Mouse (Mus musculus) natural killer cell, adult 2 months (primary cell): ENCODE results near the gene Akr1b3.
"Not testable (repeated sequence)": the region's sequence is repeated elsewhere in the genome, so short reads cannot be mapped to it uniquely, and the experiment has no call there.

ENCODE experiments used
- DNase-seq, 2 experiments: peaks; one replicate each; pipeline ENCODE4 v3.0.0; 2022; ENCODE audit warnings: low spot score in 2 of 2

Akr1b3 gene

DNA sequence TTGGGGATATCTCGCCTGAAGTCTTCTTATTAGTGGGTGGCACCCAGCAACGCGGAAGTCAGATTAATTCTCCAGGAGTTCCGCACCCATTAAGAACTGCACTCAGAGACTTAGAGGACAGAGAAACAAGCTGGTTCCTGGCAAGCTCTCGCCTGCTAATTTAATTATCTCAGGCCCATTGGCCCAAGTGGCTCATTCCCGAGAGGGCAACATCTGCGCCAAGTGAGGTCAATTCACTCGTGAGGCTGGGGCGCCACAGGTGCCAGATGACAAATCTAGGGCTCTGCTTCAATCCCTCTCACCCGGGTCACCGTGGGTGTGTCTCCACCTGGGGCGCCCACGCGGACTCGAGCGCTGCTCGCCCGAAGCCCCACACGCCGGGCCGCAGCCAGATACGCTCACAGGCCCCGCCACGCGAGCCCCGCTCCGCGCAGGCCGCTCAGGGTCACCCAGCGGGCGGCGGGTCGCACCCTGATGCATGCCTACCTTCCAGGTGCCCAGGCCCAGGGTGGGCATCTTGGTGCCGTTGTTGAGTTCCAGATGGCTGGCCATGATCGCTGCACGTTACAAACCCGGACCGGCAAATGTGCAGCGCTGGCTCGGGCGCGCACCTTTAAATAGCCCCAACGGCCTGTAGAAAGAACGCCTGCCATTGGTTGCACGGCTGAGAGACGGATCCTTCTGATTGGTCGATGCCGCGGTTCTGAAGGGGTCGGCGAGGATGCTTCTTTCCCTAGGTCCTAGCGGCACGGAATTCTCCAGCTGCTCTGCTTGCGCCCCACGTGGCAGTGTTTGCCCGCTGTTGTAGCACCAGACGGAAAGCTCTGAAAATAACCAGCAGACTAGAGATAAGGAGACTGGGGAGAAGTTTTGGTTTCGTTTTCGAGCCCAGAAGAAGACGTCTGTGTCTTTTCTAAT is at the start of gene Akr1b3:
Gene Akr1b3 (minus strand): TSS at position 625 of the 918 bp plus-strand sequence.
- peak; percentile 81 to 87 for DNase-seq

DNA sequence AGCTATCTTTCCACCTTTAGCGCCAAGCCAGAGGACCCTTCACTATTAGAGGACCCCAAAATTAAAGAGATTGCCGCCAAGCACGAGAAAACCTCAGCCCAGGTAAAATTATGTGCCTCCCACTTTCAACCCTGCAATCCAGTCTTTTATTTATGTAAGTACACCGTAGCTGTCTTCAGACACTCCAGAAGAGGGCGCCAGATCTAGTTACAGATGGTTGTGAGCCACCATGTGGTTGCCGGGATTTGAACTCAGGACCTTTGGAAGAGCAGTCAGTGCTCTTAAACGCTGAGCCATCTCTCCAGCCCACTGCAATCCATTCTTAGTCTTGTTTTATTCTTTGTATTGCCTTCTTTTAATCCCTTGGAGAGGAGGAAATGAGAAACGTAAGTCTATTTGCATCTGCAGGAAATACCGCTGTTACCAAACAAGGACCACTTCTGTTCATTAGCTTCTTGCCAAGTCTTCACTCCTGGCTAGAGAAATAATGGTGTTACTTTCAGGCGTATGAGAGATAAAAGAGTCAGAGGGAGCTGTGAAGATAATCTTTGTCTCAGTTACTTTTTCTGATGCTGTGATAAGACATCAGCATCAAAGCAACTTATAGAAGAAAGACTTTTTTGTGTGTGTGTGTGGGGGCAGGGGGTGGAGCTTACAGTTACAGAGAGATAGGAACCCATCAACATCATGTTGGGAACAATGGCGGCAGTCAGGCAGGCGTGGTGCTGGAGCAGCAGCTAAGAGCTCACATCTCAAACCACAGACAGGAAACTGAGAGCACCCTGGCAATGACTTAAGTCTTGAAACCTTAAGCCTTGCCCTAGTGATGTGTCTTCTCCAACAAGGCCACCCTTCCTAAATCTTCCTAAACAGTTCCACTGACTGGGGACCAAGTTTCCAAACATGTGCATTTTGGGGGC is 47.2 kb upstream of the Akr1b3 start:
- DNase-seq = no peak

DNA sequence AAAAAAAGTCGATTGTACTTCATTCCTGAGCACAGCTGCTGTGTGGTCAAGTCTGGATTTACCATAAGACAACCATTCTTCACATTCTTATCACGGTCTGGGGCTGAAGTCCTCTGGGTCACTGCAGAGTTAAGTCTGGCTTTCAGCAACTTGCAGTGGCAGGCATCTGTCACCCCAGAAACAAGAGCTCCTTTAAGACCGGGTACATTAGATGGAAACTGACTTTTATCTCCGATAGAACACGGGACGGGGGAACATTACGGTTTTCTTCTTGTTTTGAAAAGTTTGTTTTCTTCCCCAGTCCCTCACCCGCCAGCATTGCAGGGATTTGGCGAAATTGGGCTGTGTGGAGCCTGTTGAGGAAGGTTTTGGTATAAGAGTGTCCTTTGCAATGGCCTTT is 38.6 kb upstream of the Akr1b3 start:
- DNase-seq = no peak

DNA sequence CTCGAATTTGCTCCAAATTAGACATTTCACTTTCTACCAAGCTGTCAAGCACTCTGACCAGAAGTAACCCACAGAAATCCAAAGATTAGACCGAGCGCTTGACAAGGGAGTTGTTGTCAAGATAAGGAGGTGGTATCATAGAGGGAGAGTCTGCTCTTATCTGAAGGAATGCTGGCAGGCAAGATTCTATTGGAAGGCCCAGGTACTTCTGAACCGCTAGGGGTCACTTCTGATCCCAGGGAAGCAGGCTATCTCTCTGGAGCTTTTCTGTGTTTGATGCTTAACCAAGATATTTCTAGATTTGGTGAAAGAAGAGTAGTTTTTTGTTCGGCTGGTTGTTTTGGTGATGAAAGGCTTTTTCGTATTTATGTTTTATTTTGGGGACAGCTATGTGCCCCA is 38.1 kb upstream of the Akr1b3 start:
- DNase-seq = no peak

DNA sequence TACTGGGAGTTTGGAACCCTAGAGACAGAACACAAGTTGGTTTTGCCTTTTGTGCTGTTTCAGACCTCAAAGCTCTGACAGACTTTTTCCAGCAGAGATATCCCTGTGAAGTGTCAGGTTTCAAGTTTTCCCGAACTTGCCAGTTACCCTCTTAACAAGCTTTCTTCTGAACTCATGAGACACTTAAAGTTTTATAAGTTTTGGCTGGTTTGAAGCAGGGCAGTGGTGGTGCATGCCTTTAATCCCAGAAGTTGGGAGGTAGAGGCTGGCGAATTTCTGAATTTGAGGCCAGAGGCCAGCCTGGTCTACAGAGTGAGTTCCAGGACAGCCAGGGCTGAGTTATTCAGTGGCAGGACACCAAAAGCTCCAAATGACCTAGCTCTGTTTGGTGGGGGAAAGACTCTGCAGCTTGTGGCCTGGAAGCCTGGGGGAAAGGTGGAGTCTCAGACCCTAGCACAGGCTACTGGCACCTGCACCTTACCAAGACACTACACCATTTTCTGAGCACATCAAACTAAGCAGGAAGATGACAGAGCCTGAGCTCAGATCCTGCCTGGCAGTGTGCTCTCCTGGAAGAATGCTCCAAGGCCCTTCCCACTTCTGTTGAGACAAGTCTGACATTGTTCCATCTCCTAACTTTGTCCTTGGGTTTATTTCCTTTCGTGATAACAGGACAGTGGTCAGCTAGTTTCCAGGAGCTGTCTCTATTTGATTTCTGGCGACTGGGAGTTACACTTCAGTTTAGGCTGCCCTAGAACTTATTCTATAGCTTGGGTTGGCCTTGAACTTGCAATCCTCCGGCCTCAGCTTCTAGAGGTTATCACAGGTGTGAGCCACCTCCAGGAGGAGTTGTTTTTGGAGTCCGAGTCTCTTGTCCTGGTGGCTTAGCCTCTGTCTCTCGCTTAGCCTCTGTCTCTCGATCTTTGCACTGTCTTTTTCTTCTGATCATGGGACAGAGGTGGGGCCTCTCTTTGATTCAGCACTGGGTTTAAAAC is 37.4 kb upstream of the Akr1b3 start:
- DNase-seq = no peak

DNA sequence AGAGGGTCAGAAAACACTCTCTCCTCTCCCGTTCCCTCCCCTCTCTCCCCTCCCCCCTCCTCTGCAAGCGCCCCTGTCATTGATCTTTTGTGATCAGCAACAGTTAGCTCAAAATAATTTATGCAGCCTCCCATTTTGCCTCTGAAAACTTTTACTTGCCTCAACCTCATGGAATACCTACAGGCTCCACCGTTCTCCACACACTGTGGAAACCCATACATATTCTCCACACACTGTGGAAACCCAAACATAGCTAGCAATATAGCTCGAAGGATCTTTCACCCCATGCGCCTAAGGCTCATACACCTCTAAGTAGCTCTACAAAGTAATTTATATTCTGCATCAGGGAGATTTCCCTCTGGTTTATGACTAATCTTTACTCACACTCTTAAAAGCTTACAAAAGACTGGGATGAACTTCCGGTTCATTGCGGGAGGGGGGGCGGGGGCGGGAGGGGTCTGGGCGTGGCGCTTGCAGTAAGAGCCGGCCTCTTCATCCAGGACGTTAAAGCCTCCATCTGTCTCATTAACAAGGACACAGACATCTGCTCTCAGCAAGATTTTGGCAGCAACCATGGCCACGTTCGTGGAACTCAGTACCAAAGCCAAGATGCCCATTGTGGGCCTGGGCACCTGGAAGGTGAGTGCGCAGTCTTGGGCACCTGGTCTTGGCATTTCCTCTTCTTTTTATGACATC is 36.5 kb upstream of the Akr1b3 start, which contains the start of gene Akr1b8:
Gene Akr1b8 (plus strand): TSS at position 462 of the 696 bp plus-strand sequence.
- no peak for DNase-seq

DNA sequence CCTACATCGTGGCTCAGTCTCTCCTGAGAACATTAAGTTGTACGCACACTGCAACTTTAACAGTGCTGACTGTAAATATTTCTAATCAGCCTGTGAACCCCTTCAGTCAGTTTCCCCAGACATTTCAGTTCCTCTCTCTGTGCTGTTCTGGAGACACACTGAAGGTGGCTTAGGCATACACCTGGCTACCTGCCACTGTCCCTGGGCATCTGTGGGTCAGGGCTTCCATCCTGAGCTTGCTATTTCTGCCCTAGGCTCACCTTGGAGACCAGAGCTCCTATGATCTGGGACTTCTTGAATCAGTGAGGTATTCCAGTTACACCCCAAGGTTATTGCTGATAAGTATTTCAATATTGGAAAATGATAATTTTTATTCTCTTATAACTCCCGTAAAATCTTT is 35.1 kb upstream of the Akr1b3 start:
- no peak for DNase-seq

DNA sequence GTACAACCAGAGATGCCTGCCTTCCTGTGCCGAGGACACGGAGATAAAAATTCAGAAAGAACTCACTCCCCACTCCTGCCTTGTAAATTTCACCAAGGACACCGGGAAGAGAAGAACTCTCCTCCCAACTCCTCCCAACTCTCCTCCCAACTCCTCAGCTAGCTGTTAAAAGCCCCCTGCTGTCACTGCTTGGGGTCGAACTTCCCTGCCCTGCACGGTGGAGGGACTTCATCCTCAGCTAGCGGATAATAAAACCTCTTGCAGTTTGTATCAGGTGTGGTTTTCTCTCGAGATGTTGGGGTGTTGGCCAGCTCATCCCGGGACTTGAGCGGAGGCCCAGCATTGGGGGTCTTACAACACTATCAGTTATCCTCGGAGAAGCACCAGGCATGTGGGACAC is 34.2 kb upstream of the Akr1b3 start:
- not testable (repeated sequence) for DNase-seq

DNA sequence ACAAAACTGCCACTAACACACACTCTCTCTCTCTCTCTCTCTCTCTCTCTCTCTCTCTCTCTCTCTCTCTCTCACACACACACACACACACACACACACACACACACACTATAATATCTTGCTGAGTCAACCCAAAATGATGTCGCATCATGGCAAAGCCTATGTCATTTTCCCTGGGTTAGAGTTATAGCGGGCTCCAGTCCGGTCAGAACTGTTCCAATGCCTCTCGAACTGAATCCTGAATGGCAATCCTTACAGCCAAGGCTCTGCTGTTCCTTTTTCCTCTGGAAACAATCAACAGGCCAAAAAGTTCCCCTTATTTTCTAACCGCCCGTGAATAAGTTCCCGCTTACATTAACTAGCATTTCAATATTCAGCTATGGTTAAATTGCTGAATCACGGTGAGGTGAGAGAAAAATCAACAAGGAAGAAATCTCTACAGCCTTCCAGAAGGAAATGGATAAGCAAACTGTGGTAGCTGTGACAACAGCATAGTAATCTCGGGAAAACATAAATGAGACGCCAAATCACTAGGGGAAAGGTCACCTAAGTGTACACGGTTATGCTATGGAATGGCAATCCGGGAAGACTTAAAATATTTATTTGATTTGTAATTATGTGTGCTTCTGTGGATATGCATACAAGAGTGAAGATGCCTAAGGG is 32.9 kb upstream of the Akr1b3 start:
- DNase-seq = no peak

DNA sequence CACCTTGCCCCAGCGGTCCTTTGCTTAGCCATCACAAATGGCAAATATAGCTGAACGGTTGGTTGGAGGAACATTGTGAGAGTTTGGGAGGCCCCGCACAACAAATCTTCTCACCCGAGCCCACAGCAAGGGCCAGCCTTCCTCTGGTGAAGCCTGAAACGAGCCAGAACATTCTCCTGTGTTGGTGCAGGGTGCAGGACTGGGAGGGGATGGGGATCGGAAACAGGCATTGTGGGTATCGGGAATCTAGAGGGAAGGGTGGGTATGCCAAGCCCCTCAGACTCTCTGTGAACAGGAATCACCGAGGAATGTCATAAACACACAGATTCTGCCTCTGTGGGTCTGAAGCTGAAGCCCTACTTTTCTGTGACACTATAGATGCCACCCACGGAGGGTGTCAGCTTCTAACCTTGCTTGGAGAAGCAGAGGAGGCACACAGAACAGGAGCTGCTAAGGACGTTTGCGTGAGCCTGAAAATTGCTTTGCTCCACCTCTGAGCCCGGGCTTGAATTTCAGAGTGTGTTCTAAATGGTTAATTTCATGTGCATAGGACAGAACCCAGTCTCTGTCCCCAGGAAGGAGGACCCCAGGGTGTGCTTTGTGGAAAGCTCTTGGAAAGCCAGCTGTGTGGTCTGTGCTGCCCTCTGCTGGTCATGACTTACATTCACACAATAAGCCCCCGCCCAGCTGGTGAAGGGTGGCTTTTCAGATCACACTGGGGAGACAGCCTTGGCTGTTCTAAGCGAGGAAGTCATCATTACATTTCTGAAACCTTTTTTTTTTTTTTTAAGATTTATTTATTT is 29.0 kb upstream of the Akr1b3 start:
- DNase-seq = peak; percentile 33 to 60

DNA sequence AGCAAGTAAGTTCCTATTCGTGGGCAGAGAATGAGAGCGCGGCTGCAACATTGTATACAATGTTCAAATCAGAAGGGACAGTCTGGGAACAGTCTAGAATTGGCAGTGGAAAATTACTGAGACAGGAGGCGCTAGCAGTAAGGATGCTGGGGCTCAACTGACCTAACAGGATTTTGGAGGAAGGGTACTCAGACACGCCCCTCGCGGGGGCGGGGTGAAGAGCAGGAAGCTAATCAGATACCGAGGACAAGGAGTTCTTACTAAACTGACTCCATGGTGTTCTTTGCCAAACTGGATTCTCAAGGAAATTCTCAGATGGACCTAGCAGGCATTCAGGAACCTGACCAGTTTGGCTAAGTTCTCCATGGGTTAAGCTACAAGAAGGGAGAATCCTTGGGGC is 27.7 kb upstream of the Akr1b3 start:
- no peak for DNase-seq

DNA sequence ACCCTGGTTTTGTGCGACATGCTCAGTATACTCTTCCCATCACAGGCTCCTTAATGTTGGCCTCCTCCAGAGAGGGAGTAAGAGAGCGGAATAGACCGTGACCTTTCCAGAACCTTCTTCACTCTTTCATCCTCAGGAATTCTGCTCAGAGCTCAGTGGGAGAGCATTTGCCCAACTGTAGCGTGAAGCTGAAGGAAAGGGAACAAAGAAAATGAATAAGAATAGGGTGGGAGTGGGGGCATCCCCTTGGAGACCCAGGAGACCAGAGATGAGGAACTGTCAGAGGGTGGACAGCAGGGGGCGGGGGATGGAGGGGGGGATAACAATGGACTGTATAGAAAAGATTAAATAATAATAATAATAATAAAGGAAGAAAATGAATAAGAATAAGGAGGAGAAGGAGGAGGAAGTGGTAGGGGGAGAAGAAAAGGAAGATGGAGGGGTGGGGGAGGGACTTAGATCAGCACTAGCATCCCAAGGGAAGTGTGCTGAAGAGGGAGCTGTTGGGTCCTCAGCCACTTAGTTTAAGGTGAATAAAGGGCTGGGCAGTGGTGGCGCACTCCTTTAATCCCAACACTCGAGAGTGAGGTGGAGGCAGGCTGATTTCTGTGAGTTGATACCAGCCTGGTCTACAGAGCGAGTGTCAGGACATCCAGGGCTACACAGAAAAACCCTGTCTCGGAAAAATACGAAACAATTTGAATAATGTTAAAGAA is 27.0 kb upstream of the Akr1b3 start:
- DNase-seq = no peak

DNA sequence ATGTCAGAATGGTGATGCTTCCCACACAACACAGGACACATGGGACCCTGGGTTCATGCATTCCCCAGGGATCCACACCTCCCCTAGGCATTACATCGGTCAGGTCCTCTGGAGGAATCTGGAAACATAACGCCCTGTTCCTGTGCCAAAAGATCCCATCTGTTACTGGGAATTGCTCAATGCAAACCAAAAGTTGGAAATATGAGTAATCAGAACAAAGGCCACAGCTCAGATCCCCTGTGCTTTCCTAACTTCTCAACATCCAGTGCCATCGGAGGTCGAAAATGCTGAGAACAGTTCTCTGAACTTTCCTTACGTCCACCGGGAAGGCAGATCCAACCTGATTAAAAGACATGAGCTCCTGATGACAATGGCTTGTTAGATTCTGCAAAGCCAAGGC is 26.1 kb upstream of the Akr1b3 start:
- no peak for DNase-seq

DNA sequence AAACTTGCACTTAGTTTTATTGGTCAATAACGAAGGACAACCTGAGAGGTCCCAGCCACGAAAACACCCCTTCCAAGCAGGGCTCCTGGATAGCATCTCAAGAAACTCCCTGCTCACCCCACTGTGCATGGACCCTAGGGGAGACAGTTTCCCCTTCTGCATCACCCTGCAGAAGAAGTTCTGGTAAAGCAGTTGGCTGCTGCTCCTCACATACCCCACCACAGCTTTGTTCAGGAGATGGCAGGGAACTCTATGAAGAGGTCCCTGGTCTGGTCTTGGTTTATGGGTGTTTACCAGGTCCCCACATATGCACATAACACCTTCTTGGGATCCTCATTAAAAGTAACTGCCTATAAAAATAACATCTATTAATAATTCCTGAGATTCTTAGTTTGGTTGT is 25.2 kb upstream of the Akr1b3 start:
- no peak for DNase-seq

DNA sequence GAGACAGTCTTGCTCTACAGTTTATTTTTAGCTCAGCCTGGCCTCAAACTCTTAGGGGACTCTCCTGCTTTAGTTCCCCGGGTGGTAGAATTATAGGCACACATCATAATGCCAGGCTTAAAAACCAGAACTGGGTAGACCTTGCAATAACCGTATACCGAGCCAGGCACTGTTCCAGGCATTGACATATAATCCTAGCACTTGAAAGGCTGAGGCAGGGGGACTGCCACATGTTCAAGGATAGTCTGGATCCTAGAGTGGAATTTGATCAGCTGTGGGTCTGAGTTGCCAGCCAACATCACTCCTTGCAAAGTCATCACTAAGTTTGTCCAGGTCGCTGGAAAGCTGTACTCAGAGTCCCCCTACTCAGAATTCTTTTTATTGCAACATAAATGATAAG is 24.7 kb upstream of the Akr1b3 start:
- DNase-seq = no peak

DNA sequence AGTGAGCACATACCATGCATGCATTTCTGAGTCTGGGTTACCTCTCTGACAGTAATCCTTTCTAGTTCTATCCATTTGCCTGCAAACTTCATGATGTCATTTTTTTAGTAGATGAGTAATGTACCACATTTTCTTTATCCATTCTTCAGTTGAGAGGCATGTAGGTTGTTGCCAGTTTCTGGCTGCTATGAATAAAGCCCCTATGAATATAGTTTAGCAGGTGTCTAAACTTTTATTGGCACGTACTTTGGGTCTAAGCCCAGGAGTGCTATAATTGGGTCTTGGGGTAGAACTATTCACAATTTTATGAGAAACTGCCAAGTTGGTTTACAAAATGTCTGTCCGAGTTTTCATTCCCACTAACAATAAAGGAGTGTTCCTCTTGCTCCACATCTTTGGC is 20.5 kb upstream of the Akr1b3 start:
- DNase-seq = no peak

DNA sequence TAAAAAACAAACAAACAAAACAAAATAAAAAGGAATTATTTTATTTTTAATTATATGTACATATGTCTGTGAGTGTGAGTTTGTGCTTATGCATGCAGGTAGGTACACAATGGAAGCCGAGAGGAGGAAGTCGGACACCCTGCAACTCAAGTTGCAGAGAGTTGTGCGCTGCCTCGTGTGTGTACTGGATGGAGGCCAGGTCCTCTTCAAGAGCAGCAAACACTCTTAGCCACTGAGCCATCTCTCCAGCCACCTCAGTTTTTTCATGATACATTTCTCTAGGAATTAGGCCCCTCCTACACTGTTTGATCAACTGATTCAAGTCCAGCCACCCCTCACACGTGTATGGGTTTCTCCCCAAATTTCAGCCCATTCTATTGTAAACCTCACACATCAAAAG is 17.4 kb upstream of the Akr1b3 start:
- no peak for DNase-seq

DNA sequence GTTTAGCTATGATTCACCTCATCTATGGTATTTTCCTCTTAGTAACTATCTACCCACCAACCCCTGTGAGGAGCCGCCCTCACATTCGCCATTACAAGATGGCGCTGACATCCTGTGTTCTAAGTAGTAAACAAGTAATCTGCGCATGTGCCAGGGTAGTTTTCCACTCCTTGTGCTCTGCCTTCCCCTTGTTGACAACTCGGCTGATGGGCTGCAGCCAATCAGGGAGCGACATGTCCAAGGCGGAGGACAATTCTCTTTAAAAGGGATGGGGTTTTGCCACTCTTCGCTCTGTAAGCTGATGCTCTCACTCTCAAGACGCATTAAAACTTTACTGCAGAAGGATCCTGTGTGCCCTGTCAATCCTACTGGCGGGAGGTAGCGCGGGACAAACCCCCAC is 14.5 kb upstream of the Akr1b3 start:
- DNase-seq = not testable (repeated sequence)

DNA sequence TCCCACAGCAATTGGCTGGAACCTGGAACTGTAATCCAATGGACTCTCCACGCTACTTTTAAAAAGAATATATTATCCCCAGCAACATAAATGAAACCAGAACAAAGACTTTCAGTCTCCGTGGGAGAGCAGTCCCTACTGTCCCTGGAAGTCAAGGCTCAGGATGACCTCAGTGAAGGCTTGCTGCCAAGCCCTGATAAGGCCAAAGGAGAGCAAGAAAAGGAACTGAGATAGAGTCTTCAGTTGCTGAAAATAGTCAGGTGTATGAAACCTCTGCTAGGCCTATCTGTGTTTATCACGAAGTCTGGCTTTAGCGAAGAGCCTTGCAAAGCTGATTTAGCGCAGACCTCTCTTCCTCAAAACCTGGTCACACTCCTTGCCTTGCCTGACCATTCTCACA is 14.1 kb upstream of the Akr1b3 start:
- no peak for DNase-seq
